In the genomic region with DNA sequence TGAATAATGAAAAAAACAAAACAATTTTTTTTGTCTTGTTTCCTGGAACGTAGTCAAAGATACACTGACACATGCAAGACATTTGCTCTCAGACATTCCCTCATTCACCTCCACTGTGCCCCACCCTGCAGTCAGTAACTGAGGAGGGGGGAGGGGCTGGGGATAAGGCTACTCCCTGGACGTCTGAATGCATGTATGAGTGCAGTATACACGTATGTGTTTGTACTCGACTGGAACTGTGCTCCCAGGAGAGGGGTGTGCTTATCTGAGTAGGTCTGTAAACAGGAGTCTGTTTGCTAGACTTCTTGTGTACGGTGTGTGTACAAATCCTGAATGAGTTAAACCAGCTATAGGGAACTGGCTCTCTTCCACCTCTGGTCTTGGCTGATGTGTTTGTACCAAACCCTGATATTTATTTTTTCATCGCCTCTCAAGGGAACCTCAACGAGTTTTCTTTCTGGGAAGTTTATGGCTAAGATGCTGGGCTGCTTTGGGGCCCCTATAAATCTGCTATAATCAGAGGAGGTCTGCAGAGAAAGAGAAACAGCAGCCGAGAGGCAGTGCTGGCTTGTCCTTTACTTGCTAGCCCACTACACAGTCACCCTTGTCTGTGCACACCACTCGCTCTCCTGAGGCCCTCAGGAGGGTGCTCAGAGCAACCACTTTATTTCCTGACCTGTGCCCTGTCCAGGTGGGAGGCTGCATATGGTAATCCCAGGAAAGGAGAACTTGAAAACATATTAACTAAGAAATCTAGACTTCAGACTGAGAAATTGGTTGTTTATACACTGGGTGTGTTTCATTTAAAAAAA, we compare ENCODE assay signal across 12 mouse cellular contexts.
DNase-seq lines count a peak whose midpoint lies in the region; ATAC-seq lines count a peak whose summit lies in the region.
"Had no signal": no experiment of that assay in that cellular context is flagged by ENCODE, and none has a peak within 500 bp of the region (broad histone marks: within the 10 kb centered on the region; RNA-seq: fewer than 3 reads in every experiment).

No protein-coding gene starts in this region.

- 23% methylated on average over 9 of the region's 9 CpGs for WGBS in lung, embryonic 15.5 days
- 27% methylated on average over 9 of the region's 9 CpGs for WGBS in stomach, embryonic 15.5 days

- H3K9ac ChIP-seq in lung, embryonic 15.5 days, result no peak overlapping the region
- H3K9ac ChIP-seq in stomach, embryonic 15.5 days, result no peak overlapping the region

- ATAC-seq in lung, embryonic 15.5 days (ENCODE audit: borderline replicate concordance, extremely low read depth, low FRiP score, low TSS enrichment), result no peak
- peak; percentile 31; the same call in 1 of the 2 replicates for ATAC-seq in stomach, embryonic 15.5 days (ENCODE audit: insufficient read depth, low FRiP score, low read depth)

- no peak overlapping the region for H3K4me2 ChIP-seq in lung, embryonic 15.5 days
- no peak overlapping the region for H3K4me2 ChIP-seq in stomach, embryonic 15.5 days

- no peak for DNase-seq in lung, postnatal 25 days (ENCODE audit: low spot score)
- peak; percentile 42 for DNase-seq in kidney, adult 18-20 months
- DNase-seq in kidney, postnatal 4 days, result peak; percentile 28 to 50
- DNase-seq in embryo, embryonic 10.5 days (ENCODE audit: low spot score), result no peak
- DNase-seq in adrenal gland, adult 8-10 months, result no peak
- DNase-seq in layer of hippocampus, adult 9-11 months, result no peak
- DNase-seq: heart, postnatal 4 days; liver; lung, postnatal 4 days; thymus, postnatal 14 days had no signal

- 0 out of 2 replicates have a peak overlapping the region, but pooled peaks have one; percentile 35 for H3K27ac ChIP-seq in lung, embryonic 15.5 days
- no peak overlapping the region for H3K27ac ChIP-seq in stomach, embryonic 15.5 days

- H3K36me3 ChIP-seq in lung, embryonic 15.5 days, result no peaks in the 10 kb centered on the region
- no peaks in the 10 kb centered on the region for H3K36me3 ChIP-seq in stomach, embryonic 15.5 days

- no peaks in the 10 kb centered on the region for H3K9me3 ChIP-seq in lung, embryonic 15.5 days
- H3K9me3 ChIP-seq in stomach, embryonic 15.5 days, result no peaks in the 10 kb centered on the region

- no peaks in the 10 kb centered on the region for H3K4me1 ChIP-seq in lung, embryonic 15.5 days
- peaks cover 7% of the 10 kb centered on the region; the same call in 1 of the 2 replicates for H3K4me1 ChIP-seq in stomach, embryonic 15.5 days

- H3K4me3 ChIP-seq in lung, embryonic 15.5 days, result no peak overlapping the region
- no peak overlapping the region for H3K4me3 ChIP-seq in stomach, embryonic 15.5 days (replicated peaks)

- H3K27me3 ChIP-seq in lung, embryonic 15.5 days, result peaks cover 37% of the 10 kb centered on the region; the same call in 1 of the 2 replicates
- H3K27me3 ChIP-seq in stomach, embryonic 15.5 days (replicated peaks), result no peaks in the 10 kb centered on the region; the same call in 1 of the 2 replicates

Comparison
In these comparisons a context has a peak if more than half of its experiments do, and no peak if none do; other contexts are left out.
1. DNase-seq: peak in kidney, adult 18-20 months (single experiment) and kidney, postnatal 4 days (2 of 2); none in lung, postnatal 25 days (single experiment), embryo, embryonic 10.5 days (single experiment), adrenal gland, adult 8-10 months (single experiment) and layer of hippocampus, adult 9-11 months (single experiment).